Mouse (Mus musculus) retina, adult 2 months (tissue): ENCODE data around the gene Nfkbil1.

Source experiments
- DNase-seq: peaks from one replicate; pipeline ENCODE4 v3.0.0-alpha.2; 2012; ENCODE audit warnings: low read depth, low spot score

Gene Nfkbil1

DNA sequence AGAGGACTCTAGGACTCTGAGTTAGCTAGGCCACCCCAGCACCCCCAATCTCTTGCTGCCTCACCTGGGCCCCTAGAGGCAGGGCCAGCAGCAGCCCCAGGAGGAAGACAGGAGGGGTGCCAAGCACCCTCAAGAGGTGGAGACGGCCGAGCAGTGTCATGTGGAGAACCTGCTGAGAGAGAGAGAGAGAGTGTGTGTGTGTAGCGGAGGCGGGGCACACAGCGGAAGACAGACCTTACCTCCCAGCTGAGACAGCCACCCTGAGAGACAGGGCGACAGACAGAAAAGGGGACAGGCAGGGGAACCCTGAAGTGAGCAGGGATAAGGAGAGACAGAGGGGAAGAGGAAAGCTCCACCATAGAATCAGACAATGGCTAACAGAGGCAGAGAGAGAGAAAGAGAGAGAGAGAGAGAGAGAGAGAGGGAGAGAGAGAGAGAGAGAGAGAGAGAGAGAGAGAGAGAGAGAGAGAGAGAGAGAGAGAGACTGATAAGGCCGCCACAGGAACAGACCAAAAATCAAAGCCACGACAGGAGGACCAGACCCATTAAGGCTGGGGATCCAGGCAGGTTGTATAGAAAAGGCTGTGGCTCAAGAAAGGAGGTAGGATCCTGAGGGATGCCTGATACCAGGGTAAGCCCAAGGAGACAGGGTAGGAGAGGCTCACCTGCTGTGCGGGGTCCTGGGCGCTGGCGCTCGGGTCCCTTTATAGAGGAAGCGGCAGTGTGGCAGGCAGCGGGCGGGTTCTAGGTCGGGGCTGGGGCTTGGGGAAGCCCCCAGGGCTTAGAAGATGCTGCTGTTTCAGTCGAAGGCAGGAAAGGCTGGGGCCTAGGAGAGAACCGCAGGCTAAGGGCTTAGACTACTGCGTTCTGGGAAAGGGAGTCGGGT, 30.9 kb downstream of the Nfkbil1 start, which contains the start of gene Lta:
Gene Lta, minus strand, starts transcription at position 858 of the 886 bp plus-strand sequence.
- DNase-seq: no peak

GRCm38 (mm10) chr17:35202442-35202841, 33.1 kb downstream of the Nfkbil1 start:
- no peak for DNase-seq

GRCm38 (mm10) chr17:35201787-35202186, 33.8 kb downstream of the Nfkbil1 start, which contains the start of gene Tnf:
Gene Tnf (minus strand): TSS chr17:35202007.
- no peak for DNase-seq

DNA sequence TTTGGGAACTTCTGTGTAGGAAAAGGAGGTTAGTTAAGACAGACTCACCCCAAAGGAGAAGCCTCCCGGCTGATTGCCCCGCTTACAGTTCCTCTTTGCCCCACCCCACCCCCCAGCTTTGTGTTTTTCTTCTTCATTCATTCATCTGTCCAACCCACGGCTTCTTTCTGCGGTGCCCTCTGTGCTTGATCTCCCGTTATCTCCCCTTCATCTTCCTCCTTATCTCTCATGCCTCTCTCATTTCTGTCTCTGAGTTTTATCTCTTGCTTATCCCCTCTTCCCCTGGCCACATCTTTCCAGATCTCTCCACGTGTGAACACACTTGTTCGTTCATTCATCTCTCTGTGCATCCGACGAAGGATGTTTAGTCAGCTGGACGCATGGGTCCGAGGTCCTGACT, 34.5 kb downstream of the Nfkbil1 start:
- DNase-seq: no peak

DNA sequence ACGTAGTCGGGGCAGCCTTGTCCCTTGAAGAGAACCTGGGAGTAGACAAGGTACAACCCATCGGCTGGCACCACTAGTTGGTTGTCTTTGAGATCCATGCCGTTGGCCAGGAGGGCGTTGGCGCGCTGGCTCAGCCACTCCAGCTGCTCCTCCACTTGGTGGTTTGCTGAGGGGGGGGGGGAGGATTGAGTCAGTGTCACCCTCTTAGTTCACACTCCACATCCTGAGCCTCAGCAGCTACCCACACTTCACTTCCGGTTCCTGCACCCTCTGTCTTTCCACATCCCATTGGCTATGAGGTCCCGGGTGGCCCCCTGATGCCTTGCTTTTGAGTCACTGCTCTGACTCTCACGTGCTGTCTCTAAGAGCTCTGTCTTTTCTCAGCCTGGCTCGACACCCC, 35.2 kb downstream of the Nfkbil1 start:
- DNase-seq: no peak

DNA sequence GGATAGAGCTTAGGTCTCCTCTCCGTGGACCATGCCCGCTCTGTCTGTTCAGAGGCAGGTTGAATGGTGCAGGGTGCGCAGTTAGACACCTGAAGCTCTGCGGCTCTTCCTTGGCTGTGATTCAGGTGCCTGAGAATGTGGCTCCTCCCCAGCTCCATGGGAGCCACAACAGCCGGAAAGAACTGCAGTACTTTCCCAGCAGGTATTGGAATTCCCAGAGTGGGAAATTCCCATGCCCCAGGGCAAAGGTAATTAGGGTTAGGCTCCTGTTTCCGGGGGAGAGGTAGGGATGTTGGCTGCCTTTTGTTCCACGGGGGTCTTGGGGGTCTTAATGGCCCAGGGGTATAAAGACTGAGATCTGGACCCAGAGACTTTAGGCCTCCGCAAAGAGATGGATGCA, 36.6 kb downstream of the Nfkbil1 start:
- DNase-seq: no peak

DNA sequence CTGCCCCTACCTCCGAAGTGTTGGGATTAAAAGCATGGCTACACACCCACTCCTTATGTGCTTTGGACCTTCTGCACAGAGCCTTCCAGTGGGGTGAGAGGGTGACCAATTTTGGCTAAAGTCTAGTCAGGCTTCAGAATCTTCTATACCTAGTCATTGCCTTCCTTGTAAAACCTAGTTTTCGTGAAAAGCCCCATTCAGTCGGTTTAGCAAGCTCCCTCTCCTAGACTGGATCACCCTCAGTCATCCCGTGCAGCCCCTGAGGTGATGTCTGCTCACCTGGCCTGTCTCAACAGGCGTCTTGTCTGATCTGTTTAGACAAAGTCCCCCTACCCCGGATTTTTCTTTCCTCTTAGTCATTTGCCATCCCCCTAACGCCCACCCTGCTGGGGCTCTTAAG, 37.6 kb downstream of the Nfkbil1 start:
- no peak for DNase-seq

DNA sequence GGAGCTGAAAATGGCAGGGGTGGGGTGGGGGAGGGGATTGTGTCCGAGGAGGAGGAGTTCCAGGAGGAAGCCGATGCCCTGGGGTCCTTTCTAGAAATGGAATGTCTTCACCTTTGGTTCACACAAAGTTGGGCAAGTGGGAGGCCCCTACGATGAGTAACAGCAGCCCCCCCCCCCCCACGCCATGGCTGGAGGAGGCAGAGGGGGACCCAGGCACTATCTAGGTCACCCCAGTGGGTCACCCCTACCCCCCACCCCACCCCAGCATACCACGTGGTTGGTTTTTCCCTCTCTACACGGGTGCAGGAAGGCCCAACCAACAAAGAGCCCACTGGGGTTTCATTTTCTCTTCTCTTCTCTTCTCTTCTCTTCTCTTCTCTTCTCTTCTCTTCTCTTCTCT, 38.5 kb downstream of the Nfkbil1 start:
- DNase-seq: no peak

- DNase-seq: no peak
Measured at GRCm38 (mm10) chr17:35196321-35196641, 39.3 kb downstream of the Nfkbil1 start.

DNA sequence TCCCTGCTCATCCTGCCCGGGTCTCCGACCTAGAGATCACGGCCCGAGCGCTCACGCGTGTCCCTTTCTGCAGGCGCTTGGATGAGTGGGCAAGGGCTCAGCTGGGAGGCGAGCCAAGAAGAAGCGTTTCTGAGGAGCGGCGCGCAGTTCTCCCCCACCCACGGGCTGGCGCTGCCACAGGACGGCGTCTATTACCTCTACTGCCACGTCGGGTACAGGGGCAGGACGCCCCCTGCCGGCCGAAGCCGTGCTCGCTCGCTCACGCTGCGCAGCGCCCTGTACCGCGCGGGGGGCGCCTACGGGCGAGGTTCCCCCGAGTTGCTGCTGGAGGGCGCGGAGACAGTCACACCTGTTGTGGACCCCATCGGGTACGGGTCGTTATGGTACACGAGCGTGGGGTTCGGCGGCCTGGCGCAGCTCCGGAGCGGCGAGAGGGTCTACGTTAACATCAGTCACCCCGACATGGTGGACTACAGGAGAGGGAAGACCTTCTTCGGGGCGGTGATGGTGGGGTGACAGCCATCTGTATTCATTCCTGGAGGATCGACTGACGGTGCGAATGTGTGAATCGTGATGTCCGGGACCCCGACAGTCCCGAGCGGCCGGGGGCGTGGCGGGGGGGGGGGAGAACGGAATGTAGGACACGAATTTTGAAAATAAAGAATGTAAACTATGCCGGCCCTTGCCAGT, 39.8 kb downstream of the Nfkbil1 start:
- no peak for DNase-seq

DNA sequence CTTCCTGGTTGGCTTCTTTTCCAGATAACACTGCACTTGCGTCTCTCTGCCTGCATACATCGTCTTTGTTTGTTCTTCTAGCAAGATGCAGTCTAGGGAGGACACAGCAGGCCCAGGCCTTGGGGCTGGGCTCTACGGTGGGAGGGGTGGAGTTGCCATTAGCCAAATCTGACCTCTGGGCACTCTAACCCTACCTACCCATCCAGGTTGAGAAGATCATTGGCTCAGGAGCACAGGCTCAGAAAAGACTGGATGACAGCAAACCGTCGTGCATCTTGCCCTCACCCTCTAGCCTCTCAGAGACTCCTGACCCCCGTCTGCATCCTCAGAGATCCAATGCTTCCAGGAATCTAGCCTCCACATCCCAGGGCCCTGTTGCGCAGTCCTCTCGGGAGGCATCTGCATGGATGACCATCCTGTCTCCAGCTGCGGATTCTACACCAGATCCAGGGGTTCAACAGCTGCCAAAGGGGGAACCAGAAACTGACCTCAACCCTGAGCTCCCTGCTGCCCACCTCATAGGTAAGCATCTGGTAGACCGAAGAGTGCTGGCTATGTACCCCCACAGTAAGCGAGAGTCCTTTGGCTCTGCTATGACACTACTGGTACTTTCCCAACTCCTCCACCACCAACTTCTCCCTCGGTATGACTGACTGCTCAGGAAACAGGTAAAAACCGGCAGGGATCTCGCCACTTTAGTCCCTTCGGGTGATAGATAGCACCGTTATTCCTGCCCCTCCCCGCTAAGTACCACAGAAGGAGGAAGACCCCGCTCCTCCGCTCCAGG, 40.6 kb downstream of the Nfkbil1 start:
- no peak for DNase-seq

- no peak for DNase-seq
Measured at GRCm38 (mm10) chr17:35193881-35194843, 41.4 kb downstream of the Nfkbil1 start, which contains the start of gene Ltb. Gene Ltb (plus strand): TSS chr17:35194439.

DNA sequence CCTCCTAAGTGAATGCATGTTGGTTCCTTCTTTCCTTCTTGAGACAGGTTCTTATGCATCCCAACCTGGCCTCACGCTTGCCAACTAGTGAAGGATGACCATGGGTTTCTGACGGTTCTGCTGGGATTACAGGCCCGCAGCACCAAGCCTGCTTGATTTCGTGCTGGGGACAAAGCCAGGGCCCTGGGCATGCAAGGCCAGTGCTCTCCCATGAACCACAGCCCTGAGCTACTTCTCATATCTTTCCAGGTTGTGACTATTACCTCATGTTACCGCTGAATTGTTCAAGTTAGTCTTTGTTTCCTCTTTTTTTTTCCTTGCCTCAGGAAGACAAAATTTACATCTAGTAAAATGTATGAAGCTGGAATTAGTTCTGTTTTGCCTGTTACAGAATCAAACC, 42.7 kb downstream of the Nfkbil1 start:
- DNase-seq: no peak

GRCm38 (mm10) chr17:35191723-35192122, 43.9 kb downstream of the Nfkbil1 start:
- no peak for DNase-seq

GRCm38 (mm10) chr17:35190096-35190495, 45.5 kb downstream of the Nfkbil1 start:
- no peak for DNase-seq

DNA sequence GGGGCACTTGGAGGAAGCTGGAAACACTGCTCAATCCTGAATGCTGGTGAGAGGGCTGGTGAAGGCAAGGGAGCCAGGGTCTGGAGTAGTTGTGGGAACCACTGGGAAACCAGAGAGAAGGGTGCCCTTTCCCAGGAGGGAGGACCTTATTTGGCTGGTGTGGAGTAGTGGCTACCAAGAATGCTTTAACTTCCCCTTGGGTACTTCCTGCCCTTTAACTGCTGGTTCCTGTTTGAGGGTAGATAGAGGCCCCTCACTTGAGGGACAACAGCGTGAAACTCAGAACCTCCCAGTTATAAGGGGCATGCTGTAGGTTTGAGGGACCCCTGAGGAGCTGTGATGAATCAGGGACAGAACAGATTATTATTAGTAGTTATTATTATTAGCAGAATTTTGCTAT, 46.4 kb downstream of the Nfkbil1 start:
- DNase-seq: no peak

GRCm38 (mm10) chr17:35187959-35188610, 47.5 kb downstream of the Nfkbil1 start, which contains the start of gene Lst1:
Gene Lst1 (minus strand): TSS chr17:35188439.
- no peak for DNase-seq

DNA sequence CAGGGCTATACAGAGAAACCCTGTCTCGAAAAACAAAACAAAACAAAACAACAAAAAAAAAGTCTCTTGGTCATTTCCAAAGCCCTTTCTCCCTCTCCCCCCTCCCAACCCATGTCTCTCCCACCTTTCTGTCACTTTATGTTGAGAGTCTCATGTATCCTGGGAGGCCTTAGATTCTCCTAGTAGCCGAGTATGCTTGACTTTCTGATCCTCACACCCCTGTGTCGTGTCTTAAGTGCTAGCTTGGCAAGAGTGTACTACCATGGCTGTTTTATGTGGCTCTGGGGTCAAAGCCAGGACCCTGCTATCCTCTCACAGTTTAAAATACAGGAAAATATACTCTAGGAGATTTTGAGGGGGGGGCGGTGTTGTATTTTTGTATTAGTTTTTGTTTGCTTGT, 48.2 kb downstream of the Nfkbil1 start:
- no peak for DNase-seq

DNA sequence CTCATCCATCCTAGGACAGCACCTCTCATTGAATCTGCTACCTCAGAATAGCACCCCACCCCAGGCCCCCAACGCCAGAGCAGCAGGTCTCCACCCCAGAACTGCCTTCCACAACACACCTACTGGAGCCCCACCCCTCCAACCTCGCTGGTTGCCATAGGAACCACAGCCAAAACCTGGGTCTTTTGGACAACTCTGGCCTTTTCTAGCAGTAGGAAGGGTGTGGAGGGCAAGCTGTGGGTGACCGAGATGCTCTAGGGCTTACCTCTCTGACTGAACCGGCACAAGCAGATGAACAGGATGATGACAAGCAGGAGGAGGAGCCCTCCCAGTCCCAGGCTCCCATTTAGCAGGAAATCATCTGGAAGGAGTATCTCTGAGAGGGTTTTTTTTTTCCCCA, 48.9 kb downstream of the Nfkbil1 start:
- no peak for DNase-seq
